Mouse (Mus musculus) small intestine, adult 2 months (tissue): ENCODE measurements around the gene Wasf1. TPM values are rescaled to one million over a fixed set of nuclear protein-coding genes. Genes with fewer than 3 reads are reported as not detected.

Source experiments
- H3K27ac ChIP-seq: fragments of 200-500 bp; 2 replicates; pipeline ENCODE4 v1.5.1; 2012; ENCODE audit warnings: low read depth, low read length, control low read depth, inconsistent platforms; ENCODE audit not compliant: insufficient read depth
- H3K27me3 ChIP-seq: fragments of 200-500 bp; 2 replicates; pipeline ENCODE4 v1.6.1; 2012; ENCODE audit warnings: mild to moderate bottlenecking, moderate library complexity, low read length, inconsistent platforms; ENCODE audit not compliant: control insufficient read depth, insufficient read depth
- H3K36me3 ChIP-seq: fragments of 200-500 bp; 2 replicates; pipeline ENCODE4 v1.6.1; 2012; ENCODE audit warnings: mild to moderate bottlenecking, low read length, control low read depth, inconsistent platforms; ENCODE audit not compliant: control insufficient read depth, insufficient read depth
- H3K4me1 ChIP-seq: fragments of 200-500 bp; 2 replicates; pipeline ENCODE4 v1.6.1; 2012; ENCODE audit warnings: low read length, inconsistent platforms, mixed read lengths; ENCODE audit not compliant: control insufficient read depth, insufficient read depth, insufficient read length
- H3K4me3 ChIP-seq: fragments of 200-500 bp; 2 replicates; pipeline ENCODE4 v1.5.1; 2012; ENCODE audit warnings: low read depth, mild to moderate bottlenecking, control low read depth, inconsistent platforms, low read length, moderate library complexity
- CTCF ChIP-seq: fragments of 200-500 bp; IDR thresholded peaks from 2 replicates; pipeline ENCODE4 v1.5.1; 2012; ENCODE audit warnings: low read depth, mild to moderate bottlenecking, control low read depth, inconsistent platforms, low read length, moderate library complexity, mixed read lengths; ENCODE audit not compliant: insufficient replicate concordance, insufficient read length; ENCODE audit errors: extremely low read depth
- POLR2A ChIP-seq: fragments of 200-500 bp; IDR thresholded peaks from 2 replicates; pipeline ENCODE4 v1.6.1; 2012; ENCODE audit warnings: low read depth, mild to moderate bottlenecking, control low read depth, inconsistent platforms, low read length, moderate library complexity
- WGBS: fragments of 180-500 bp; shearing (Covaris S2); methylation state at CpG from one replicate; pipeline ENCODE4 v1.1.7; 2018; 5-methylcytosine and 5-hydroxymethylcytosine counted together
- polyA plus RNA-seq: library from polyadenylated mRNA; depleted of rRNA; stranded (reverse); fragments of >200 nt; gene quantifications from 2 replicates; pipeline ENCODE4 v1.2.3, GENCODE M21; 2012

Wasf1 gene
- polyA plus RNA-seq, 1 experiment: 0.87 TPM

DNA sequence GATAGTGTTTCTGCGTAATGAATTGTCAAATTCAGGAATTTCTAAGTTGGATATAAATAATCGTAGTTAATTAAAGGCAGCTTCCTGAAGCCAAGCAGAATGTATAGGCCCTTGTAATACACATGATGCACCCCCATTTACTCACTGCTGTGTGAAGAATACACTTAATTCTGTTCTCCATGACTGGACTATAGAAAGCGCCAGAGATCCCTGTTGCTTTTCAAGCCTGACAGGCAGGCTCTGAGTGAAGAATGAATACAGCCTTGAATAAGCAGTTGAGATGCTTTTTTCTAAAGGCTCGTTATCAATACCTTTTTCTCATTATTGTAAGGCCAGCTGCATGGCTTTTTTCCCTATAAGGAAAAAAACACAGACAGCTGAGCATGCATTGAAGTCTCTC is 59.4 kb downstream of the Wasf1 start:
- no peak overlapping the region for H3K27ac ChIP-seq
- no peak overlapping the region for H3K4me3 ChIP-seq
- no peaks in the 10 kb centered on the region for H3K27me3 ChIP-seq
- H3K36me3 ChIP-seq: no peaks in the 10 kb centered on the region
- H3K4me1 ChIP-seq: no peaks in the 10 kb centered on the region
- TF ChIP-seq POLR2A (no peak), CTCF (no peak)
- 78% methylated on average over 4 of the region's 4 CpGs for WGBS

GRCm38 (mm10) chr10:40950176-40950575 is 66.9 kb downstream of the Wasf1 start:
- no peak overlapping the region for H3K4me3 ChIP-seq
- WGBS: 52% methylated on average over 3 of the region's 3 CpGs
- no peak overlapping the region for H3K27ac ChIP-seq
- H3K27me3 ChIP-seq: no peaks in the 10 kb centered on the region
- no peaks in the 10 kb centered on the region for H3K36me3 ChIP-seq
- no peaks in the 10 kb centered on the region for H3K4me1 ChIP-seq
- no peak for TF ChIP-seq POLR2A
- TF ChIP-seq CTCF: no peak

GRCm38 (mm10) chr10:40956206-40956605 is 72.9 kb downstream of the Wasf1 start:
- Histone ChIP-seq H3K27ac (no peak overlapping the region), H3K4me3 (no peak overlapping the region), H3K36me3 (no peaks in the 10 kb centered on the region), H3K27me3 (no peaks in the 10 kb centered on the region), H3K4me1 (no peaks in the 10 kb centered on the region)
- 88% methylated on average over 5 of the region's 5 CpGs for WGBS
- TF ChIP-seq POLR2A (no peak), CTCF (no peak)

DNA sequence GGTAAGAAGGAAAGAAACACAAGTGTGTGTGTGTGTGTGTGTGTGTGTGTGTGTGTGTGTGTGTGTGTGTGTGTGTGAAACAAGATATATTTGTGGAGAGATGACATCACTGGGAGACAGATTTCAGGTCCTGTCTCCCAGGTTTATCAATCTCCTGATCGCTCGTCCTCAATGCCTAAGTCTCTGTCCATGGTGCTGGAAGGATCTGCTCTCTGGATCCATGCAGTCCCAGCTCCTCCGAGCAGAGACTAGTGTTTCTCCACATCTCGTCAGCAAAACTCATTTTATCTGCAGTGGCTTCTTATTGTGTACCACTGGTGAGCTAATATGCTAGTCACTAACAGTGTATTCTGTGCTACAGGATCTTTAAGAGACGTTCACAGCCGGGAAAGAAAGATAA is 78.1 kb downstream of the Wasf1 start:
- no peak overlapping the region for H3K27ac ChIP-seq
- no peaks in the 10 kb centered on the region for H3K4me1 ChIP-seq
- no peak for TF ChIP-seq CTCF
- no peak for TF ChIP-seq POLR2A
- no peak overlapping the region for H3K4me3 ChIP-seq
- WGBS: 41% methylated on average over 6 of the region's 6 CpGs
- H3K36me3 ChIP-seq: no peaks in the 10 kb centered on the region
- H3K27me3 ChIP-seq: no peaks in the 10 kb centered on the region

- no peak overlapping the region for H3K27ac ChIP-seq
- no peak overlapping the region for H3K4me3 ChIP-seq
- TF ChIP-seq POLR2A (no peak), CTCF (no peak)
- H3K36me3 ChIP-seq: no peaks in the 10 kb centered on the region
- 84% methylated on average over 4 of the region's 4 CpGs for WGBS
- H3K4me1 ChIP-seq: no peaks in the 10 kb centered on the region
- H3K27me3 ChIP-seq: no peaks in the 10 kb centered on the region
These were observed 78.7 kb downstream of the Wasf1 start for GRCm38 (mm10) chr10:40962008-40962407.

GRCm38 (mm10) chr10:40964546-40964945 is 81.3 kb downstream of the Wasf1 start:
- H3K27me3 ChIP-seq: no peaks in the 10 kb centered on the region
- no peak overlapping the region for H3K27ac ChIP-seq
- H3K36me3 ChIP-seq: no peaks in the 10 kb centered on the region
- TF ChIP-seq CTCF (no peak), POLR2A (no peak)
- H3K4me1 ChIP-seq: no peaks in the 10 kb centered on the region
- H3K4me3 ChIP-seq: no peak overlapping the region
- WGBS: 59% methylated on average over 4 of the region's 4 CpGs

DNA sequence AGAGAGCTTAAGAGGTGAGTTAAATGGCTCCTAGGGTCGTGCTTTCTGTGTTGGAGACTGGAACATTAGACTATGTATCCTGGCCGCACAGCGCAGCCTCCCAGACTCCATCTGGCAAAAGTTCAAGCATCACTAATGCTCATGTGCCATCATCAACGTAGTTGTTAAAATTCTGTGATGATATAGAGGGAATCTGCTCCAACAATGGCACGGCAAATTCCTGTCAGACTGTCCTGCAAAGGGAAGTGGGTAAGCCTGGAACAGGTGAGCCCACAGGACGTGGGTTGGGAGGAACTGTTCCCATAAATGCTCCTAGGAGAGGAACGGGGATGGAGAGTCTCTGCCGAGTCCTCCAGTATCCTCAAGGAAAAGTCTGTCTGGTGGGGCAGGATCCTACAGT is 85.3 kb downstream of the Wasf1 start:
- no peaks in the 10 kb centered on the region for H3K36me3 ChIP-seq
- H3K4me1 ChIP-seq: no peaks in the 10 kb centered on the region
- H3K27me3 ChIP-seq: no peaks in the 10 kb centered on the region
- 55% methylated on average over 8 of the region's 8 CpGs for WGBS
- no peak overlapping the region for H3K27ac ChIP-seq
- no peak overlapping the region for H3K4me3 ChIP-seq
- TF ChIP-seq POLR2A: no peak
- no peak for TF ChIP-seq CTCF
